Mouse (Mus musculus): ENCODE measurements around the gene Nr2e1. TPM values are rescaled to one million over a fixed set of nuclear protein-coding genes. Genes with fewer than 3 reads are reported as not detected.

The Nr2e1 gene
- total RNA-seq, 4 experiments from 2014 or later, result not detected

DNA sequence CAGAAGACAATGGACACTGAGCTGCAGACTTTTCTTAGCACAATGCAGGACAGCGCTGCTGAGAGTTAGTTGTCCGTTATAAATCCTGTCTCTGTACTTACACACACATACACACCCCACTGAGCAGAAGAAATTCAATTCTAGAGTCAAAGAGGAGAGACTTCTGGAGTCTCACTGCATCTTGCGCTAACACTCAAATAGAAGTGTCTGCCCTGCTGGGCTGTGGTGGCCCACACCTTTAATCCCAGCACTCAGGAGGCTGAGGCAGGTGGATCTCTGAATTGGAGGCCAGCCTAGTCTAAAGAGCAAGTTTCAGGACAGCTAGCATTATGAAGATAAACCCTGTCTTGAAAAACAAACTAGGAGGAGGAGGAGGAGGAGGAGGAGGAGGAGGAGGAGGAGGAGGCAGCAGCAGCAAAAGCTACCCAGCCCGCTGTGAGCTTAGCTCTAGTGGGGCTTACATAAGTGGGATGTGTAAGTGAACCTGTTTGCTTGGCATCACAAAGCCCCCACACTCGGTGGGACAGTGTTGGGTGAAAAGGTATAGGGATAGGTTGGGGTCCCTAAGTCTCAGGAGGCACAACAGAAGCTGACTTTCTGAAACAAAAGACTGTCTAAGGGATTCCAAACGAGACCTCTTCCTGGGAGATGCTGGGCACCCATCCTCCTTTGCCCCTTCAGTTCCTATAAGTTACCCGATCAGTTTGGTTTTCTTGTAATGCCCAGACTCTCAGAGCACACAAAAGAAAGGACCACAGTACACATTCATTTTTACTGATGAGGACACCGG is 4.7 kb upstream of the Nr2e1 start:
- DNase-seq, result no peak

DNA sequence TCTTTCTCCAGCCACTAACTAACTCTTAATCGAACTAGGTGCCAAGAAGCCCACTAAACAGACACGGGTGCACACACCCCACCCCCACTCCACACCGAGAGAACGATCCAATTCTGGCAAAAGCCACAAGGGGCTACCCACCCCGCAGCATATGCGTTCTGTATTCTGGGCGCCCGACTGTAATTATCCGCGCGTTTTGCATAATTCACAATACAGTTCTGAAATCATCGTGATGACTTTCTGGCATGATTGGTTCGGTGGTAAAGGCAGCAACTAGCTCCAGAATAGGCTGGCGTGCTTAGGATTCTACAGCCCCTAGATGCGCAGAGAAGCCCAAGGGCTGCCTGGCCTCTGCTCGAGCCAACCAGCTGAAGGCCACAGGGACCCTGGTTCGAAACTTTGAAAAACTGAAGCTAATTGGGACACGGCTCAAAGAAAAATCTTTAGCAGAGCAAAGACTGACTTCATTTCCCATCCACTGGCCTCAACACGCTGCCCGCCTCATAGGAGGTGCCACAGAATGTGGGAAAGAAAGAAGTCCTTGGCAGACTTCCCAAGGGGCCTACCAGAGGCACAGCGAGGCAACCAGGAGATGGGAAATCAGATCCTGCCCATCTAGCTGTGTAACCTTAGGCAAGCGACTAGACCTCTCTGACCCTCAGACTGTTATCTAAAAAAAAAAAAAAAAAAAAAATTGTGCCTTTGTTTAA is 2.3 kb upstream of the Nr2e1 start:
- DNase-seq, result no peak

DNA sequence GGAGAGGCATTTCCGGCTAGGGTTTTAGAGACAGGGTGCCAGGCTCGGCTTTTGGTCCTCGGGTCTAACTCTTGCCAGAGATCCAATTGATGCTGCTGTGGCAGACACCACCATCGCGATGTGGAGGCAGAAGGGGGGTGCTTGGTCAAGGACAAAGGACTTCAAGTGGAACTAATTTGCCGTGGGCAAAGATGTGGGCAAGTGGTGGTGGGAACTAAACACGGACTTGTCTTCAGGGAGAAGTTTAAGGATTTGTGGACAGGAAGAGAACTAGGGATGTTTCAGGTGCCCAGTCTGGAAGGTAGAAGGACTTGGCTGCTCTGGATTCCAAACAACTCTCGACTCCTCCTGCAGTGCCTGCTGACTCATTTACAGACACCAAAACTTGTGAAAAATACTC is 1.7 kb upstream of the Nr2e1 start:
- no peak for DNase-seq

DNA sequence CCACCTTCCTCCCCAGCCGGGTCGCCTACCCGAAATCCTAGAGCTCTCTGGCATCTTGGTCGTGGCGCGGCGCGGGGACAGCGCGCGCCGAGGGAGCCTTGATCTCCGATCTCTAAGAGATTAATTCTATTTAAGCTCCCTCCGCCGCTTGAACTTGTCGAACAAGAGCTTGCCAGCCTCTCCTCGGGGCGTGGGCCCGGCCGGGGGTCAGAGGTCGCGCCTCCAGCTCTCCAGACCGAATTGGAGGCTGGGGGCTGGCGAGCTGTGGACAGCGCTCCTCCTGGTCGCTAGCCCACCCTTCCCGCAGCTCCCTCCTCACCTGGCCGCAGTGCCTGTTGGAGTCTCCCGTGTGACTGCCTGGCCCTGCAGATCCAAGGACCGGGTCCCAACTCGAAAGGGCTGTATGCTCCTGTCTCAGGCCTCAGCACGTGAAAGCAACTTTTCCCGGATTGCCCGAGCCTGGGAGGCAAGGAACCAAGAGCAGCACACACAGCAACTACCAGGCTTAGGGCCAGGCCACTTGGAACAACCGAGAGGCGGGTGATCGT is 1.1 kb upstream of the Nr2e1 start:
- DNase-seq, result no peak

DNA sequence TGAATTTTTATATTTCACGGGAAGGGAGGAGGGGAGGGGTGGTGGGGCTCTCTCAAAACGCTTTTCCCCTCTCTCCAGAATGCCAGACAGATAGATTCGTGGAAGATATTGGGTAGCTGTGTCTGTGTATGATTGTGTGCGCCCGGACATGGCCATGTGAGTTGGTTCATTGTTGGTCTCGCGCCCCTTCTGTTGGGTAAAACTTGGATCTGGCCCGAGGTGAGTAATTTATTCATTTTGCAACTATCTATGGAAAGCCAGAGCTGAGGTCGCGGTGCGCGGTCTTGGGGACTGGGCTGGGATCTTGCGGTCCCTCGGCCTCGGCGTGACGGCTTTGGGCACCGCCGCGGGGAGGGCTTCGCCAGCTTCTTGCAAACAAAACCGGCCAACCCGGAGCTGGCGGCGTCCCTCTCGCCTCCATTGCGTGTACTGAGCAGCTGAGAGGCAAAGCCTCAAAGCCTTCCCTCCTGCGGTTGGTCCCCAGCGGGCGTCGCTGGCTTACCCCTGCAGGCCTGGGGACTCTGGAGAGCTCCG is 537 bp upstream of the Nr2e1 start:
- DNase-seq, result no peak

DNA sequence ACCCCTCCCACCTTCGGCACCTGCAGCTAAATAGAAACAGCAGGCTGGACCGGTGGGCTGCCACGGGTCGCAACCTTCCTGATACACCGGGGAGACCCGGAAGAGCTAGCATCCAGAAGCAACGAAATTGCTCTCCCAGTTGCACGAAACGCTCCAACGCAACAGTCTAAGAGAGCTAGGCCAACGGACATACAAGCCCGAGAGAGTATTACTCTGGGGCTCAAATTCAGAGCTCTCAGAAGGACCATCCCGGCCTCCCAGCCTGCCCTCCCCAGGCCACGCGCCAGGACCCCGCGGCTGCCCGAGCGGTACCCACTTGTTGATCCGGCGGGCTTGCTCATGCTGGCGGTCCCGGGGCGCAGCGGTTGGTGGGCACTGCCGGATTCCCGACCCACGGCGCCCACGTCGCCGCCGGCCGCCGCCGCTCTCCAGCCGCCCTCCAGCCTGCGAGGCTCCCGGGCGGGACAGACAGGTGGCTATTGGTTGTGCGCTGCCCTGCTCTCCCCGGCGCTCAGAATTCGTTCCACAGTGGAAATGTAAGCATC is 794 bp downstream of the Nr2e1 start:
- no peak for DNase-seq

DNA sequence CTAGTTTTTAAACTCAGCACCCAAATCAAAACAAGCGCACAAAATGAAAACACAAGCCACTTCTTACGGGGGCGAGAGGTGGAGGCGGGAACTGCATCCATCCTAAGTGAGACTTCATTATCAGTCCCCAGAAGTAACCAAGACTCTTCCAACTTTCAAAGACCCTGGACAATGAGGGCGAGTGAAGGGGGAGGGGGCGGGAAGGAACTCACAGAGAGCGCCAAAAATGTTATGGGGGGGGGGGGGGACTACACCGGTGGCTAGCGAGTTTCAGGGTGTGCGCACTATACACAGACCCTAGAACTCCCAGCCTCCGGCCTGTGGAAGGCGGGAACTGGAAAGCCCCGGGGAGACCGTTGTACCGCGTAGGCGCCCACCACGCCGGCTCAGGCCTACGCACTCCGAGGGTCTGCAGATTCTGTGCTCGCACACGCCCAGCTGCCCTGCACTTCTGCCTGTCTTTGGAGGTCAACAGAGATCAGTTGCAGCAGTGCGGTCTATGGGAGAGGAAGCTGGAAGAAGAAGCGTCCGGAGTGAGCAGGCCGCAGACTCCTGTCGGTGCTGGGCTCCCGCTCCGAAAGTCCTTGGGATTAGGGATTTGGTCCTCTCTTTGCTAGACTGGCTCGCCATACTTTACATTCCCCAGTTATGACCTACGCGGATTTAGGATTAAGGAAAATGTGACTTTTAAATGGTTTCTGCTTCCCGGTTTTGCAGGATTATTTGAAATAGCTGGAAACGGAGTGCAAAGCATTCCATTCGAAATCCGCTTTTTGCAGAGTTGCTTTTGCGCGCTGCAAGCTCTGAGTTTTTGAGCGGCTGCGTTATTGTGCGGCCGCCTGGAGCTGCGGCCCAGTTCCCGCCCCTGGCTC is 1.5 kb downstream of the Nr2e1 start:
- DNase-seq, result no peak

DNA sequence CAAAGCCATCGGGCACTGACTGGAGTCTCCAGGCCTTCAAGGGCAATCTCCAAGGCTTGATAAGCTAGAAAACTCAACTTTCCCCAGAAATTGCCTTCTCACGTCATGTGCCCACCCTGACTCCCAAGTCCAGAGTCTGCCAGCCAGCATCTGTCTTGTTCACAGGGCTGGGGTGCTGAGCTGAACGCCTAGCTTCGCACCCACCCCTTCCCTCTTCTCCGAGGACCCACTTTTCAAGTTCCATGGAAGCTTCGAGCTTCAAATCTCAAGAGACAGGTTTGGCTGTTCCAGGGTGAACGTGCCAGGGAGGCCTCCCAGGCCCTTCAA is 2.5 kb downstream of the Nr2e1 start:
- no peak for DNase-seq

DNA sequence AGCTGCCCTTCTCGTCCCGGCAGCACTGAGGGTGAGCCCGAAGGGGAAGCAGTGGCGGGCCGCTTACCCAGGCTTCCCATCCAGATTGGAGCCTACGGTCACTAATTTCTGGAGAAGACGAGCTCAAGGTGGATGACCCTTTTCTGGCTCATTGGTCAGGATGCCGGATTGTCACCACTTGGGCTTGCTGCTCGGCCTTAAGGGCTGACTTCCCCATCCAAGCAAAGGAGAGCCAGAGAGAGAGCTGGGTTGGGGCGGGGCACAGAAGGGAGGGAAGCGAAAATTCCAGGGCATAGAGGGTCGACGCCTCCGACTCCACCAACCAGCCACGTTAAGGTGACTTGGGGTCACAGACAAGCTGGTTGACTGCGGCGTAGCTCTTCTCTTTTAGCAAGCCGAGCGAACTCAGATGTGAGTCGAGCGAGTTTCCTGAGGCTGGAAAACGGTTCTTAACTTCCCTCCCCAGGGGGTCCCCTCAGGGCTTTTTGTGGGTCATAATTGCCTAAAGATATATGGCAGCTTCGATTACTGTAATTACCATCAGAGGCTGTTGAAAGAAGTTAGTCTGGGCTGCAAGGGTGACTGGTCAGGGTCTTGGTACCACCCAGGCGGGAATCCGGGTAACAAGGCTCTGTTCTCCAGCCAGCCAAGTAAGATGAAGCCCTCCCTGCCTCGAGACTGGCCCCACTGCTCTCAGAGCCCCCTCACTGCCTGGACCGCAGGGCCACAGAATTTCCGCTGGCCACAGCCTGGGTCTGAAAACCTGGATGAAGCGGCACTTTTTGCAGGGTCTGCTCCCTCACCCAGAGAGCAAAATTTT is 3.1 kb downstream of the Nr2e1 start:
- no peak for DNase-seq

DNA sequence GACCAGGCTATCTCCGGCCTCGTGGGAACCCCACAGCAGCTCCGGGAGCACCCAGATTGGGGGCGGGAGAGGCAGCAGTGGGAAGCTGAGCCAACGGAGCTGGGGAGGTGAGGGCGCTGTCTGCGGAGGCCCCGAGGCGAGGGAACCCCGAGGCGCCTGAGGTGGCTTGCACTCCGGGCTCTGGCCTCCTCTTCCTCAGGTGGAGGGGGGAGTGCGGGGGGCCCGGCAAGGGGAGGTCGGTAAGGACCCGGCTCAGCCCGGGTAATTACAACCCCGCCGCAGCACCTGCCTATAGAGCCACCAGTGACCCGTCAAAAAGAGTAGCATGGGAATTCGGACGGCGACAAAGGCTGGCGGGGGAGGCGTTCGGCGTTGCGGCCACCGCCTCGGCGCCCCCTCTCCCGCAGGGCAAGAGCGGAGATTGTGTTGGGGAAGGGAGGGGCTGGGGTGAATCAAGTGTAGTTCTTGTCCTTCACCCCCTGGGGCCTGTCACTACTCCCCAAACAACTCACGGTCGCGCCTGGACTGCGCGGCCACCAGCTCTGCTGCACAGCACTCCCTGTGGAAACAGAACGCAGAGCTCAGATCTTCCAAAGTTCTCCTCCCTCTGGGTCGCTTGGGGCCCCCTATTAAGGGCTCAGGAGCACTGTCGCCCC is 3.8 kb downstream of the Nr2e1 start:
- DNase-seq, result no peak

DNA sequence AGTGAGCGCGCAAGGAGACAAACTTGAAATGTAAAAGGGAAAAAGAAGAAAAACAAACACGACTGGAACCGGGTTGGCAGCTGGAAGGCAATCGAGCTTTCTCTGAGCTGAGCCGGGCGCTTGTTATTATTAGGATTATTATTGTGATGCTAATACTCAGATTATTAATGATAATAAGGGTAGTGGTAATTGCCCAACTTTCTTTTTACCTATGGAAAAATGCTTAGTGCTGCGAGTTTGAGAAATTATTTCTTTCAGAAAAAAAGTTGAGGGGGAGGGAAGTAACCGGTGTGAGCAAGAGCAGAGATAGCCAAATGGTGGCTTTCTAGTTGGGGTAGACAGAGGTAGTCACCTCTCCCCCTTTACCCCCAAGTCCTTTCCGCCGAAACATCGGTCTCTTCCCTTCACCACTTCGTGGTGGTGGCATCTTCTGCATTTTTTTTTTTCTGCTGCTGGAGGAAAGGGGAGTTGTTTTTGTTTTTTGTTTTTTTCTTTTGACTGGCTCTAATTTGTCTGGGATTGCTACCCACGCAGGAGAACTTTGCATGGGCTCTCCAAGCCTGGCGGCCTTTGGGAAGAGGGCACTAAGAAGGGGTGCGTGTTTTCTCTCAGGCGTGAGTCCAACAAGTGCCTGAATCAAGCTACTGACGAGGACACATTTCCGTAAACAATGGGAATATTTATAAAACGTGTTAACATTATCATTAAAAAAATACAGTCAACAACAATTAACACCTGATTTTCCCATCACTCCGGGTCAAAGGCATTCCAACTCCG is 4.5 kb downstream of the Nr2e1 start:
- DNase-seq, result no peak

DNA sequence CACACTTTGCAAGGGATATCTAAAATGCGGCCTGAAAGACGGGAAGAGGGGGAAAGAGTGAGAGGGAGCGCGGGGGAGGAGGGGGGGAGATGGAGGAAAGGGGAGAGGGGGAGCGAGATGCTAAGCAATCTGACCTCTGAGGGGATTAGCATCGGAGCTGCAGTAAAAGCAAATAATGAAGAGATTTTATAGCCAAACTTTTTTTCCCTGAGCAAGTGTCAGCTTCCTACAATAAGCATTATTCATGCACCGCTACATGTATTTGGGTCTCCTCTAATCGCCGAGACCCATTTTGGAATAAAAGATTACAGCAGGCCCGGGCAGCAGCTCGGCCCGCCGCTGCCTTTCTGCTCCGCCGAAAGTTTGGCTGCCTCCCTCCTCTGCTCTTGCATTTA is 5.2 kb downstream of the Nr2e1 start:
- no peak for DNase-seq

DNA sequence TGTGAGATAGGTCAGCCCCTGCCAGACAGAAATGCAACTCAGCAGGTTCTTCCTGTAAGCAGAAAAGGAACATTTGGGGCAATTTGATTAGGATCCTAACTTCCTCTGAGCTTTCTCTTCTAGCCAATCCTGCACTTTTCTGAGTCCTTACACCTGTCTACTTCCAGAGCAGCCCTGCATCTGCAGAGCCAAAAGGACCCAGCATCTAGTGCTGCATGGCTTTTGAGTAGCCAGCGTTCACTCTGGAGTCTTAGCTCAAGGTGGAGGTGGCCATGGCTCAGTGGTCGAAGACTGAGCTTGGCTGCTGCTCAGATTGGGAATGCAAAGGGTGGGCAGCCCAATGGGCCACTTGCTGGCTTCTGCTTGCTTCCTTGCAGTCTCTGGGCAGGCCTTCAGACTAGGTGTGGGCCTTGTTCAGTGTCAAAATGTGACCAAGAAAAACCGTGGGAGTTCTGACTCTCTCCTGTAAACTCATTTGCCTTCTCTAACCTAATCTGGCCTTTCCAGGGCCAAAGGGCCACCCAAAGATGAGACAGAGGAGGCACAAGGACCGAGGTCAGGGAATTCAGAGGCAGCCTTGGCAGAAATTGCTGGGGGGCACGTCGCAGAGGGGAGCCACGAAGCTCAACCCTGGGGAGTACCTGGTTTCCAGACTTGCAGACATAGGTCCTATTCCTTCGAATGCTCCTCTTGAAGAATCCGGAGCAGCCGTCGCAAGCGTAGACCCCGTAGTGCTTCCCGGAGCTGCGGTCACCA is 5.7 kb downstream of the Nr2e1 start:
- DNase-seq, result no peak

DNA sequence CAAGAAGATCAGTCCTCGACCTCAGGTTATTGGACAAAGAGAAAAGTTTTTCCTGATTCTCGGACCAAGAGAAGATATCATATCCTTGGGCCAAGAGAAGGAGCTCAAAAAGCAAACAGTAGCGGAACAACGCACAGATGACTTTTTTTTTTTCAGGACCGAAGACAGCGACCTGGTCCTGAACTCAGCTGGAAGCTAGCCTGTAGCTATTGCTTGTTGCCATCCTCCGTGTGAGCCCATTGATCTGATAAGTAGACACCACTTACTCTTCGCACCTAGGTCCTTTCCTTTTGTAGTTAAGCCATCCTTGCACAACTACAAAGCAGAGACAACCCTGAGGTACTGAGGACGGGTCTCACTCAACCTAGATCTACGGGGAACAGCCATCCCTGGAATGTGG is 8.8 kb downstream of the Nr2e1 start:
- no peak for DNase-seq

DNA sequence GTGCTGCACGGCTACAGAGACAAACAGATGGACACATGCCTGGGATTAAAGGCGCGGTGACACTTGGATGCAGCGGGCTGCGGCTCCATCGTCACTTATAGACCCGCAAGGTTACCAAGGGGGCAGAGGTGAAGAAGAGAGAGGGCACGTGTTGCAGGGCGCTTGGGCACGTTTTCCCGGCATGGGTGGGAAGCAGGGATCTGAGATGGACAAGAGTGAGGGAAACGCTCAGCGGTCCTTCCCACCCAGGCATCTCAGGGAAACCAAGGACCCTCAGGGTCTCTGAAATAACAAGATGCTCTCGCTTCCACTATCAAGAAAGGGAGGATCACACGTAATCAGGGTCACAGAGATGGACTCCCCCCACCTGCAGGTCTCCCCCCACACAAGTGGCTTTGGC is 10.5 kb downstream of the Nr2e1 start:
- no peak for DNase-seq

DNA sequence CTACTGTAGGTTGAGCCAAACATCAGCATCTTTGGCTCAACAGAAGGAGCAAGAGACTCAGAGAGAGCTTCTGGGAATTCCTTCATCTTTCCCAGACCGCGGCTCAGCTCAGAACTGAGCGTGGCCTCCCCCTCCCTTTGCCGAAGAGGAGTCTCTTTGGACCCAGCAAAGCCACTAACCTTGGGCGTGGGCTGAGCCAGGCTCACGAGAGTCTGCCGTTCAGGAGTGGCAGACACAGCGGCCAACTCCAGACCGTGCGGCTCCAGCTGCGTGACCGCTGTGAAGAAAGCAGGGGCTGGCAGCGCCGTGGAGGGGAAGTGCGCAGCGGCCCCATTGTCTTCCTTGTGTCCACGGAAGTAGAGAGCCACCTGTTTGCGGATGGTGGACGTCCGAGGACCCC is 10.9 kb downstream of the Nr2e1 start:
- no peak for DNase-seq

DNA sequence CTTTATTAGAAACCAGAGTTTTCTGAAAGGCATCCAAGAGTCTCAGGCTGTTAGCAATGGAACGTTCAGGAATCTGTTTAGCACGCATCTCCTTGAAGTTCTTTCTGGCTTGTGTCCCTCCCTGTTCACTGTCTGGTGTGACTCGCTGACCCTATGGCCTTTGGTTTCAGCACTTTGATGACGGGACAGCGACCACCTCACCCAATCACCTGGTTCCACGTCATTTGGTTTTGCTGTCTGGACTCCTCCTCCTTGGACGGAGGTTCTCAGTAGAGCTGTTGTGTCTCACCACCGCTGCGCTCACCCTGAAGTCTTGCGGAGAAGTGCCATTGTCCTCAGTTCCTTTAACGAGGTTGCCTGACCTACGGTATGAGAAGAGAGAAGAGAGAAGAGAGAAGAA is 21.2 kb downstream of the Nr2e1 start:
- DNase-seq, result peak; percentile 37

DNA sequence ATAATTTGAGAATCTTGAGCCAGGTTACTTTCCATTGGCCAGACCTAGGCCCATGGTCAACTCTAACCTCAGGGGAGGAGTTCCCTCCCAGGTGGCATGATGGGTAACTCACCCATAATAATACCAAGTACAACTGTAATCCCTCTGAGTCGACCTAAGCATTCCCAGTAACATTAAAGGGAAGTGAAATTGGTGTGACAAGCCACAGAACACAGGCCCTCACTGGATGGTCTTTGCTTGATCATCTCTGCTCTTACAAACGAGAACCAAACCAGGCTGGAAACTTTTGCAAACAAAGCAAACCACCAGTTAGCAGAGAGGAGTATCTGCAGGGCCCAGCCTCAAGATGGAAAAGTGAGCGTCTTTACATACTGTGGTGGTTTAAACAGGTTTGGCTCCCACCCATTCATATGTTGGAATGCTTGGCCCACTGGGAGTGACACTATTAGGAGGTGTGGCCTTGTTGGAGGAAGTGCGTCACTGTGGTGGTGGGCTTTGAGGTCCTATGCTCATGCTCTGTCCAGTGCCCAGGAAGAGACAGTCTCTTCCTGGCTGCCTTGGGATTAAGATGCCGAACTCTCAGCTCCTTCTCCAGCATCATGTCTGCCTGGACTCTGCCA is 23.7 kb downstream of the Nr2e1 start:
- no peak for DNase-seq

DNA sequence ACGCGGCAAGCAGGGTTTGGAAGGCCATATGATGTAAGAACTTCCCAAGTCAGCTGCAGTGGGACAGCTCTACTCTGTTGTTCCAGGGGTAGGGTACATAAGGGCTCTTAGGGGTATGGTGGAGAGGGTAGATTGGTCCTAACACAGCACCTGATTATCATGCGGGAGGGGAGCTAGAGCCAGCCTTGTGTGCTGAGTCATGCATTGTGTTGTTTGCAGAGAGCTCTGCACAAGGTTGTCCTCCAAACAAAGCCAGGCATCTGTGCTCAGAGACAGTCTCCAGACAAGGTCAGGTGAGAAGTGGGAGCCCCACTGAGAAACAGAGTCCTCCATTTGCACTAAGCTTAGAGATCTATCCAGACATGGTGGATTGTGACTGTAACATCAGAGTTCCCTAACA is 36.9 kb downstream of the Nr2e1 start:
- no peak for DNase-seq
